Mouse (Mus musculus) heart, adult 11 months (tissue): ENCODE measurements at regions not wholly inside any gene's neighbourhood (a gene's known extent, or its start where the extent isn't known, plus 50 kb on each side); places are given as distances from the start of the nearest gene placed in this dataset.
A peak's percentile ranks its signal among the peaks of the same experiment; 100 is the strongest.

Experiments used
- DNase-seq: peaks from one replicate; pipeline ENCODE4 v3.0.0; 2022

DNA sequence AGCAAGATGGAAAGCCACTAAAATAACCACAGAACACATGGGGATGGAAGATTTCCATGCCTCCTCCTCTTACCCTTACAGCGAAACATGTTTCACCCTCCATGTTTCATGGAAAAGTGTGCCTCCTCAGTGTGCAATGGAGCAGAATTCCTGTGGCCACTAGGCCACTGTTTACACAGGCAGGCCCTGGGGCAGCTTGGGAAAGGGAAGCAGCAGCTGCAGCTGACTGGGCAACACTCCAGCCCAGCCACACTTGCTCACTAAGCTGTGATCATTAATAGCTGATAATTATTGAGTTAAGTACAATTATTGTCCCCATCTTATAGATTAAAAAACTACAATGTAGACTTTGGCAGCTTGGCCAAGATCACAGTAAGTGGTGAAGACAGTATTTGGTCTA lies 402.5 kb upstream of the Acvr2a start:
- DNase-seq, result no peak

DNA sequence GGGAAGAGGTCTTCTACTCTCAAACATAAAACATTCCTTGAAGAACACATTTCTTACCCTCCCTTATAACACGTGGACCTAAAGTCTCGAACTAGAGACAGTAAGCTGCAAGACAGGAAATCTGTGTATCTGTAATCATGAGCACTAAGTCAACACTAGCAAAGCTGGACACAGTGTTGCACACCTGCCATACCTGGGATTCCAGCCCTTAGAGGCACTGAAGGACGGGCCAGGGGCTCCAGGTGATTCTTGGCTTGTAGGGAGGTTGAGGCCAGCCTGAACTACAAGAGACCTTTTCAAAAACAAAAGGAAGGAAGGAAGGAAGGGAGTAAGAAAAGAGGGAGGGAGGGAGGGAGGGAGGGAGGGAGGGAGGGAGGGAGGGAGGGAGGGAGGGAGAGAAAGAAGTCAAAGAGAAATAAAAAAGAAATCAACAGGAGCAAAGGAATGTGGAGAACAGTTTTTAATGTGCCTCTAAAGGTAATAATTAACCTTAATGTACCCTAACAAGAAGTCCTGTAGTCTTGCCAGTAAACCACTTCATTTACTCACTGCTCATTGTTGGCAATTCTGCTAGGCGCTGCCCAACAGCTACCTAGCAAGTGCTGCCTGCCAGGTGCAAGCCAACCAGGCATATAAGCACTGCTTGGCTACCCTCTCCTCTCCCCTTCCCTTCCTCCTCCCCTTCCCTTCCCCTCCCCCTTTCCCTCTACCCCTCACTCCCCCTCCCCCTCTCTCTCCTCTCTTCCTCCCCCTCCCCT lies 401.0 kb upstream of the Acvr2a start:
- no peak for DNase-seq

DNA sequence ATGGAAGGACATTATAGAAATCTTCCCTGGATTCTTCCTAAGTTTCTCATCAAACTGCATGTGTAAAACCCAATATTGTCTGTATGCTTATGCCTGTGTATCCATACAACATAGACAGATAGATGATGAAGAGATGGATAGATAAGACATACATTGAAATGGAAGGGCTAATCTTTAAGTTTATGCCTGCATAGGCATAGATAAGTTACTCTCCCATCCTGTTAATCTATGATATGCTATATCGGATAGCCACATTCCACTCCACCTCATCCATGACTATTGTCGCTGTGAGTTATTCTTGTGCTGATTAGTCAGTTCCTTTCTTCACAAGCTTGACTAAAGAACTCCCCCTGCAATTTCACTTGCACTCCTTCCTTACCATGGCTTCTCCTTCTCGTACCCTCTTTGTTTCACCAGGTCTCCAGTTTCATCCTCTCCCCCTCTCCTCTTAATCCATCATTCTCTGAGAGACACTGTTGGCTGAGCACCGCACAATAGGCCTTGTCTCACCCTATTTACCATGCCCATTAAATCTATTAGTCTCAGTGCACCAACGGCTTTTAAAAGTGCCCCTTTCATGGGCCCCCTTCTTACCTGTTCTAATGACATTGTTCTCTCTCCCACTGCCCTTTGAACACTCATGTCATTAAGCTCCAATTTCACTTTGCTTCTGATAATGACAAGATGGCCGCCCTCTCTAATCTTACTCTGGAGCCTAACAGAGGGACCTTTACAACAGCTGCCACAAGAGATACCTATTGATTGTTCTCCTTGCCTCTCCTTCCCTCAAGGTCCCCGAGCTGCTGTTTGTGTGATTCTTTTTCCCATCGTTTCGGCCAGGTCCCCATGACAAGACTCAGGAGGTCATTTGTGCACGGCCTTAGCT lies 399.1 kb upstream of the Acvr2a start:
- no peak for DNase-seq

DNA sequence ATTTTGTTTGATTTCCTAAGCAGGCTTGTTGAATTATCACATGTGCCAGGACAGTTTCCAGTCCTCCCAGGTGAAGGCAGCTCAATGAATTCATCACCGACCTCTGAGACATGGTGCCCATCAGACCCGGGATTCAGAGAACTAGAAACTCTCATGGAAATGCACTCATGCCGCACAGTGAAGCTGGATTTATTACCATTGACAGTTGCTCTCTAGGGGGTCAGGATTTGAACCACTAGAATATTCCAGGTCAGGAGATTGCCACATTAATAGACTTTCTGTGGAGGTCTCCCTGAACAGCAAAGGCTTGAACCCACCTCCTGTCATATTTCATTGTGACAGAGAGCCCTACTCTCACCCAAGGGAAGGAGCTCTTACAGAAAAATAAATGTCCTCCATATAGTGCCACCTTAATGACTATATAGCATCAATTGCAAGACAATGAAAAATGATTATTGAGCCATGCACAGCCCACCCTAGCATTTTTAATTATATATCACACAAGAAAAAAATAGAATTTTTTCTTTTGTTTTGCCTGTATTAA lies 397.6 kb upstream of the Acvr2a start:
- DNase-seq, result no peak

DNA sequence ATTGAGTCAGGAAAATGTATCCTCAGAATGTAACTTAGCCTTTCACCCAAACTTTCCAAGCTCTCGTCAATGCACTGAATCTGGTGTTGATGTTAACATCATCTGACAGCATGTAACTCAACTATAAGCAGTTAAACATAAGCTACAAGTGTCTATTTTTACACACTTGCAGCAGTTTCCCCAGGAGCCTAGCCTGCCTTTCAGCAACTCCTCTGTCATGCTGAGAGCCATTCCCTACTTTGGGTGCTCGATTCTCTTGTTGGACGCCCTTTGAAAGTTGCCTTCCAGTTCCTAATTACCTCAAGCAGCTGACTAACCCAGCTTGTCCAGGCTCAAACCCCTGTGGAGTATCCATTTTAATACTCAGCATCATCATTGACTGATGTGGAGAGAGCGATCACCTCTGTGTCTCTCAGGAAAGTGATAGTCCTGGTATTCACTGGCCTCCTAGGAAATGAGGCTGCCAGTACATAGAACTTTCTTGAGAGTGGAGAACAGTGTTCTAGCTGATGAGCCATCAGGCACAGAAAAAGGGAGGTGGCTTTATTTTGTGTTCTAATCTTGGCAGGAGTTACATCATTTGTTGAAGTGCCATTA lies 396.8 kb upstream of the Acvr2a start:
- DNase-seq, result no peak

DNA sequence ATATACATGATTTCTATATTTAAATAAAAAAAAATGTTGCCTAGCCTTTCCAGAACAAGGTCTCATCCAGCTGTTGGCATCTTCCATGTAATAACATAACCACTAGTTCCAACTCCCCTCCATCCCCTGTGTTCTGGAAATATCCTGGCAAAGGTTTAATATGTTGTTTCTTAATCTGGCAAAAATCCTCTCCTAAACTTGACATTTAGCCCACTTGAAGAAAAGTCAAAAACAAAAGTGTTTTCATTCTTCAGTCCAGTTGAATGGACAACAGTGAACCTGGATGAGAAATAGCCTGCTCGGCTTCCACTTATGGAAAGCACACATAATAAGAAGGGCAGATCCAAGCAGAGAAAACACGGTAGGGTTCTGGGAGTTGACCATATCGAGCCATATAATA lies 393.1 kb upstream of the Acvr2a start:
- no peak for DNase-seq

DNA sequence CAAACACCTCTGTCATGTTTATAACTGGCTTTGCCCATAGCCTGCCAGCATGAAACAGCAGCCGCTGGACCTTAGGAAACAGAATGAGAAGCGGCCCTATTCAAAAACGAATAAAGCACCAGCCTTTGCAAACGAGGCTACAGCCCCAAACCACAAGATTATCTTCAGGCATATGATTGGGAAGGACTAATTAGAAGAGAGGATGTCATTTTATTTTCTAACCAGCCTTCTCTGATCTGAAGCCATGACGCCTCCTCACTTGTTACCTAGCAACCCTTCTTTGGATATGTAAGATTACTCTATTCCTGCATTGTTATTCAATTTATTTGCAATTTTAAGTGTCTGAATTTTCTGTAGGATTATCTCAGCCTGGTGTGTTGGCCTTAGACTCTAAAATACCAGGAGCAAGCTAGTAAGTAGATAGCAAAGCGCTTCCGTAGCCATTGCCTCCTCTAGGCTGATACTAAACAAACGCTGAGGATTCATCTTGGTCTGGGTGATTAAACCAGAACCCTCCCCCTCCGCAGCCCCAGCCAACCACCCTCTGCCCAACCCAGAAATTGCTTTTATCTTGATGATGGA lies 390.0 kb upstream of the Acvr2a start:
- DNase-seq, result no peak

DNA sequence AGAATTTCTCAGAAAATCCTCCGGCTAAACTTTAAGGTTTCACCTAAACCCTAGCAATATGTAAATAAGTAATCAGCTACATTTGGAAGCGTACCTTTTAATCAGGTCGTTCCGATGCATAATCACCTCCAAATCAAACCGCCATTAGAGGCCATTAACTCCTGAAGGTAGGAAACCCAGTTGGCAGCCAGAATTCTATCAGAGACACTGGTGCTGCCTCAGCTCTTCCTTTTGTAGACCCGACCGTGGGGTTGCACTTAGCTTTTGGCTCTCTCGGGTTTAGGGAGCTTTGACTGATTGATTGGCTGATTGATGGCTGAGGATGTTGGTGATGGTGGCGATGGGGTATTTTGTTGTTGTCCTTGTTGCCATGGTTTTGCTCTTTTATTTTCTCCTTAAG lies 389.3 kb upstream of the Acvr2a start:
- no peak for DNase-seq

DNA sequence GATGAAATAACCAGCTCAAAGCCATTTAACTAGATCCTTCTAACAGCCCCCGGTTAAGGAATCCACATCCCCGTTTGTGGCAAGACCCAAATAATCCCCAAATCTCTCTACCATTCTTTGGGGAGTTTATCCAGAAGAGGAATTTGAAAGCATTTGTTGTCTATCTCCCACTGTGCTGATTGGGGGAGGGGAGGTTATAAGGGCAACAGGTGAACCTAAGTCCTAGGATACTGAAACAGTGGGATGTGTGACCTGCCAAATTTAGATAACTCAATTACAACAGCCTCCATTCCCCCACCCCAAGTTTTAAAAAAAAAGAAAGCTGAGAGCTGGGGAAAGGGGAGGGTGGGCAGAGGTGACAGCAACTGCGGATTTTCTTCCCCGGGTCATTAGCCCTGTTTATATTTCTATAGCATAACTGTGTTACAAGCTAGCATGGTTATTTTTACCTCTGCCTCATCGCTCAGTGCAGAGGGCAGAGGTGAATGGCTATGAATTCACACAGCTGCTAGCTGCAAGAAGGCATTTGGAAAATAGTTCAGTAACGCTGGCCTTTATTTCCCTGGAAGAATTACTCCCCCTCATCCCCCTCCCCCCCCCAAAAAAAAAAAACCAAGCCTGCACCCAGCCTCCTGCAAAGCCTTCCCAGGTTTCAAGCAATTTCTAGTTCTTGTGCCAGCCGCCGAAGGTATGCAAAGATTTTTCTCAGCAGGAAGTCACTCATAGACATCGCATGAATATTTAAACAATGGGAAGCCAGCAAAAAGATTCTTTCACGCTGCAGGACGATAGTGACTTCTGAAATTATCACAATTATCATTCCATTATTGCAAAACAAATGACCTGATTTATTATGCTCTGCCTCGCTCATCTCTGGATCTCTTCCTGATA lies 388.5 kb upstream of the Acvr2a start:
- no peak for DNase-seq

DNA sequence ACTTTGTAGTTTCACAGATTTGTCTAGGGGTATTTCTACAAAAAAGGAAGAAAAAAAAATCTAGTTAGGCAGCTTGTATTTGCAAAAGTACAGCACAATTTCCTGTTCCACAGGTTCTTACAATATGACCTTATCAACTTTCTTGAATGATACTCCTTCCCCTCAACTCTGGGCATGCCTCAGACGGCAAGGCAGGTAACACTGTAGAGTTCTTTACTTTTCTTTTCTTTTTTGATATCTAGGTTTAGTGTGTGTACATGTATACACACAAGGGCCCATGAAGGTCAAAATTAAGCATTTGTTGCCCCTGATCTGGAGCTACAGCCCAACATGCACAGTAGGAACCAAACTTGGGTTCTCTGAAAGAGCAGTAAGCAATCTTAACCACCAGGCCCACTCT lies 381.4 kb upstream of the Acvr2a start:
- DNase-seq, result no peak

DNA sequence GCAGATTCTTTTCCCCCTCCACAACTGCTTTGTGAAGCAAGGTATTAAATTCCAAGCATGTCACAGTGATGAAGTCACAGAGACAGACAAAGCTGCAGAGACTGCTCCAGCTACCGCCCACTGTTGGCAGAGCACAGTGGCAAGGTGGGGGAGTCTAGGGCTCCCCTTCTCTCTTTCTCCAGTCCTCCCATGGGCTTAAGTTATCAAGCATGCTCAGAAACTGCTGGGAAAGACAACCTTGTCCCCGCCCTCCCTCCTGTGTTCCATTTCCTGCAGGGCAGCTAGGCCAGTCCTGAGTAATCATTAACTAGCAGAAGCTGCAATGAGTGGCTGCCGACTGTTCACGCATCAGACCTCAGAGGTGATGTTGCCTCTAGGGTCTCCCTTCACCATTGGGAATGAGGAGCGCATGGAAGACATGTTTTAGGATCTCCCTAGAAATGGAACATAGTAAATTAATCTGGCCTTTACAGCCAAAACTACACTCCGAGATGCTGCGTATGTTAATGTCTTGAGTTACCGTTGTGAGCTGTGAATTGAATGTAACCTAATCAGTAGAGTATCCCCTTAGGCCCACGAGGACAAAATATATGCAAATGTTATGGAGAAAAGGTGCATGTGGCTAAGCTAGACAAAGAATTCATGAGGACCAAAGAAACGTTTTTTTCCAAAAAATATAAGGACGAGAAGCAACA lies 372.5 kb upstream of the Acvr2a start:
- DNase-seq, result no peak

DNA sequence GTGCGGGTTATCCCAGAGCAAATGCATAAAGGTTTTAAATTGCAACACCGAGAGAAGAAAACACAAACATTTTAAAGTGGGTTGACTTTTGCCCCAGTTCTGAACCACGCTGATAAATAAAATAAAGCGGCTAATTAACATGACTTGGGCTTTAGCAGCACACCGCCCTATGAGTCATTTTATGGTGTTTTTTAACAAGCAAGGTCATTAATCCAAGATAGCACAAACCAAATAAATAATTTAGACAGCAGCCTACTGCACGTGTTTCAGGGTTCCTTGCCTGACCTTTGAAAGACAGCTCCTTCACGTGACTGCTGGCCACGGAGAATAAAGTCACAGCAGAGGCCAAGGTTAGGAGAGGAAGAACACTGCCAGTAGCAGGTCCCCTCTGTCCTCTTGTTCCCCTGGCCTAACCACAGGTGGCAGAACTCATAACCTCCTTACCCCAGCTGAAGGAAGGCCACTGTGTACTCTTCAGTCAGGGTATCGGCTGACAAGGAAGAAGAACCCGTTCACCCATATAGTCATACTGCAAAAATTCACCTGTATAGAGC lies 371.8 kb upstream of the Acvr2a start:
- DNase-seq, result no peak

DNA sequence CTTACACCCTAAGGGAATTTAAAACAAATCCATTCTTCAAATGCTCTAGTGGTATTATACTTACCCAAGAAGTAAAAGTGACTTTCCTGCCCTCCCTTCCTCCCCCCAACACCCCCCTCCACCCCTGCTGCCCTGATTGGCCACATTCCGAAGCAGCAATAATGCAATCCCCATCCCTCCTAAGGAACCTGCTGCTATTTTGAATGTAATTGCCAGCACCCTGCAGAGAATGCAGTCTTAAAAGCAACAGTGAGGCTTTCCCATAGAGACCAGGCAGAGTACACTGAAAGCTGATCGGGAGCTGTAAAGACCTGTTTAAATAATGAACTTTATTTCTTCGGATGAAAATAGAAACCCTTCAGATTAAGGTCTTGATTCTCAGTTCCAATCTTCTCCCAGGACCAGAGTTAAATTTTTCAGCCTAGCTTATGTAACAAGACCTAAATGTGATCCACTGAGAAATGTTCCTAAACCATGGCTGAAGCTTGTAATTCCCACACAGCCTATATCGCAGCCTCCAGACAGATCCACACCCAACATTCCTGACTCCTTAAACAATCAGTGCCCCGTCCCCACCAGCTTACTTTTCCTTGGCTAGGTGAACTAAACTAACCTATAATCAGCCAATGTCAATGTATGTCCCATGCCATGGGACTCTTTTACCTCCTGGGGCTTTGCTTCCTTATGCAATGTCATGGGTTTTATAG lies 367.9 kb upstream of the Acvr2a start:
- no peak for DNase-seq

DNA sequence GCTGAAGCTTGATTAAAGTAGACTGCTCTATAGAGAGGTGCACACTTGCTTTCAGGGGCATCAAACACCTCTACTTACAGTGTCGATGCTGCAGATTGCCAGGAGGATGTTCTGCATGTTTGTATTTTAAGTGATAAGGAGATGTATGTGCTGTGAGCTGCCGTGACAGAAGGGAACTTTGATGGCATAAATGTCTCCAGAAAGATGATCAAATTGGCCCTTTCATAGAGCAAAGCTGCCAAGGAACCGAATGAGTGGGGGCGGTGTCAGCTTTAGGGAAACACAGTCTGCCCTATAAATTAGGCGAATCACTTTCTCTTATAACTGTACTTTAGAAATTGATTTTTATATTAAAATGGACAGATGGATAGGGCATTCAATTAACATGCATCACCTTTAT lies 367.3 kb upstream of the Acvr2a start:
- no peak for DNase-seq

DNA sequence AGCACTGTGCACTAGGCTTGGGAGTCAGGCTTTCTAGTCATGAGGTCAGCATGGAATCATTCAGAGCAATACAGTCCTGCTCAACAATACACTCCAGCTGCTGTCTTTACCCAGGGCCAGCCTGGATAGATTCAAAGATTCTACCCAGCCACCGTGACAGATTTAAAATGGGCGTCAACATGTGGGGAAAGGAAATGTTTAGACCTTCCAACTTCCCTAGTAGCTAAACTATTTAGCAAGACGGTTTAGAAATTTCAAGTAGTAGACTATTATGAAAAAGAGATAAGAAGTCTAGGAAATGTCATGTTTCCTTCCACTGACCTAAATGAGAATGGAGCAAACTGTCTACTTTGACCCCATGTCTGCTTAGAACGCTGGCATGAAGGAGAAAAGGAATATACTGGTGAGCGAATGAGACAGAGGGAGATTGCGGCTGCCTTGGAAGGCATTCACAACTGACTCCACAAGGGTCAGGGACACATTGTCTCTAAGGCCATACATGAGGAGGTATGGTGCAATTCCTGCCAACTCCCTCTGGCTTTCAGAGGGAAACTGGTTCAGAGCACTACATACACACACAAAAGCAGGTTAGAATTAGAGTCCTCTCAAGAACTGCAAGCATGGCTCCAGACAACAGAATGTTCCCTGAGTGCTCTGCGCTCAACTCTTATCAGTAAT lies 364.6 kb upstream of the Acvr2a start:
- no peak for DNase-seq

DNA sequence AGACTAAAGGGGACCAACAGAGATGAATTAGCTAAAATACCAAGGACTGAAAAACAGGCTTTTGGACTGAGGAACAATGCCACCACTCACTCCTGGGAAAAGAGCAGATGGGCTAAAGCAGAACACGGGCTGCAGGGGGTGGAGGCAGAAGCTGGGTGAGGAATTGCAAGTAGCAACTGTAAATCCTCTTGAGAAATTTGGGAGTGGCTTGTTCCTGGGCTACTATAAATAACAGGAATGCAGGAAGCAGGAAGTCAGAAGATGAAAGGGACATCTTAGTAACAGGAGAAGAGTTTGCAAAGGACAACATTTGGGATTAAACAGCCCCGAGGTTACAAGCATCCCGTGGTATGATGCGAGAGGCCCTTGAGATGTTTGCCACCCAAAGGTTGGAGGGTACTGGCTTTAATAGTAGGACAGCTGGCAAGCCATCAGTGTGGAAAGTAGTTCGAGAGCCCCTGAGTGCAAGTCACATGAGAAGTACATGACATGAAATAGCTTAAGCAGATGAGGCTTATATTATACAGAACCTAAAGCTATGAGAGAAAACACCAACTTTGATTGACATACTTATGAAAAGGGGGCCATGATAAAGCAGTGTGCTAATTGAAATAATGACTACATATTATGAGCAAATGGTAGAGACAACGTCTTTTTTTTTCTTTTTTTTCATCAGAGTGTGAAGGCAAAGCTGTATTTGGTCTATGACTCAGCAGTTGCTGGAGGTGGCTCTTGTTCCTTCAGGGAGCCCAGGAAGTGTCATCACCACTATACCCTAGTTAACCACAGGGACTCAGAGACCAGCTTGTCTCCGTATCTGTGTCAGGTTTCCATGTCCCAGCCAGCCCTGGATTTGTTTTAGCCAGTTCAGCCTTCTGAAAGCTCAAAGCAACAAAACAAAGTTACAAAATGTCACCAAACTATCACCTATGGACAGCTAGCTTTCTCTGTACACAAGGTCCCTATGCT lies 357.6 kb upstream of the Acvr2a start:
- DNase-seq, result peak; percentile 94

DNA sequence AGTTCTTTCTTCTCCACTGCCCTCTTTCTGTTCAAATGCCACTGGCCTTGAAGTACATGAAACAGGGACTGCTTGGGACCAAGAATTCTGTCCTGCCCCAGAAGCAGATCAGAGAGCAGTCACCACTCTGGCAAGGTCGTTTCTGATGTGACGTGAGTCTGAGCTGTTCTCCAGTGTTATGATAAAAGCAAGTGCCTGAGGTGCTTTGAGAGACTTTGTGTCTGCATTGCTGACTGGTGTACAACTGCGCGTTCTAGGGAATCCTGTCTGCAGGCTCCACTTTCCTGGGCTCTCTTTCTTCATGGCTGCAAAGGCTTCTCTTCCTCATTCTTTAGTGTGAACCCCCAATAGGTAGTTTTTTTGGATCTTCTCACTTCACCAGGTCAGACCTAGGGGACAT lies 356.8 kb upstream of the Acvr2a start:
- DNase-seq, result no peak

DNA sequence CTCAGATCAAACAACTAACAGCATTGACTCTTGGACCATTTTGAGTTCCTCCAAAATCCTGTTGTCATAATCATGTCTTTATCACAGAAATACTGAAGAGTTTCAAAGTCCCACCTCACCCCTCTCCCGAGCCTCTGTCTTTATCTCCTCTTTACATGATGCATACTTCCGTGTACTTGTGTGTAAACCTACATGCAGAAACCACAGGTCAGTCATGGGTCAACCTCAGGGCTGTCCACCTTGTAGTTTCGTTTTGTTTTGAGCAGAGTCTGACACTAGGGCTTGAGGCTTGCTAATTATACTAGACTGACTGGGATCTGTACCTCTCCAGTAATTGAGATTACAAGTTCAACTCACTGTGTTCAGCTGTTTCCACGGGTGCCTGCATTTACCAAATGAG lies 348.4 kb upstream of the Acvr2a start:
- DNase-seq, result no peak

DNA sequence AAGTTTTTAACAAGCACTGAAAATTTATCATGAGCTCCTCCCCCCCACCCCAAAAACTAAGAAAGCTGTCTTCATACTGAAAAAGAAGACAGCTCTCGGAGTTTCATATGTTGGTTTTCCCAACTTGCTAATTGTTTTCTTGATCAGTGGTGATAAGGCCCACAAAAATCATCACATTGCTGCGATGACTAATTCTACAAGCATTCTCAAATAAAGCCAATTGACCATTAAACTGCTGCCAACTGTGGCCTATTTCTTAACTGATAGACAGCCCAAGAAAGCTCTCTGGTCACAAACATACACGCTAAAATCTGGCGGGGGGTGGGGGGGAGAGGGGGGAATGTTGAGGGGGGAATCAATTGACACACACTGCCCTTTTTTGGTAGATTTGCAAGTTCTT lies 345.0 kb upstream of the Acvr2a start:
- DNase-seq, result no peak
